Mouse (Mus musculus): ENCODE results near the gene Arhgap27. TPM values are rescaled to one million over a fixed set of nuclear protein-coding genes. Genes with fewer than 3 reads are reported as not detected.

Gene Arhgap27
- polyA plus RNA-seq, 1 experiment from 2014 or later: 6.3 TPM

DNA sequence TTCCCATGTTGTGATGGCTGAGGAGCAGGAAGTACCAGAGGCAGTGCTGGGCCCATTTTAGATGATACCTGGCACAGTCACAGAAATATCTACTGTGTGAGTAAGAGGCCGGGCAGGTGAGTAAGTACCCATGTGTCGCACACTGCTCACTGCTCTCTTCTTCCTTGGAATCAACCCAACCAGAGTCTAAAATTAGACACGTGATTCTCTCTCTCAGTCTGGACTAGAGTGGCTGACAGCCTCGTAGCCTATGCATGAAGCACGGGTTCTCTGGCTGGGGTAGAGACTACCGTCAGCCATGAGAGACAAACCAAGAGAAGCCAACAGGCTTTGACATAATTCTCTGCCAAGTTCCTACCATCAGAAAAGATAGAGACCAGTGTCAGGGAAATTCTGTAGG is 14.8 kb upstream of the Arhgap27 start:
- peaks cover 56% of the 10 kb centered on the region for H3K36me3 ChIP-seq

DNA sequence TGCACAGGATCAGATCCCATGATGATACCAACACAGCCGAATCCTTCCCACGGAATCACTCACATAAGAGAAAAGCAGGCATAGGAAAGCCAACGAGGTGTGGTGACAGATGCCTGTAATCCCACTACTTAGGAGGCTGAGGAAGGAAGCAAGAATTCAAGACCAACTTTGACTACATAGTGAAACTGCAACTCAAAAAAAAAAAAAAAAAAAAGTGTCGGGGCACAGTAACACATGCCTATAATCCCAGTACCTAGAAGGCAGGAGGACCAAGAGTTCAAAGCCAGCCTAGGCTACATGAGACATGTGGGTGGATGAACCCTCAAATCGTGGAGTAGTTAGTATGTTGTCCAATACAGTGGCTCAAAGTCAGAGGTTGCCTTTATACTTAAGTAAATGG is 12.3 kb upstream of the Arhgap27 start:
- Histone ChIP-seq H3K4me2 (no peak overlapping the region), H3K36me3 (peaks cover 62% of the 10 kb centered on the region), H3K9me3 (replicated peaks) (no peaks in the 10 kb centered on the region), H3K27me3 (replicated peaks) (no peaks in the 10 kb centered on the region), H3K4me1 (peaks cover 4% of the 10 kb centered on the region; the same call in 1 of the 2 replicates), H3K27ac (replicated peaks) (no peak overlapping the region), H3K9ac (replicated peaks) (no peak overlapping the region), H3K4me3 (replicated peaks) (no peak overlapping the region)
- no peak for ATAC-seq (ENCODE audit: low FRiP score)
- 92% methylated on average over 5 of the region's 5 CpGs for WGBS

More for the DNA sequence above, 14.8 kb upstream of the Arhgap27 start:
- Histone ChIP-seq H3K9ac (replicated peaks) (no peak overlapping the region), H3K9me3 (replicated peaks) (no peaks in the 10 kb centered on the region), H3K4me1 (no peaks in the 10 kb centered on the region), H3K4me3 (replicated peaks) (no peak overlapping the region), H3K4me2 (no peak overlapping the region), H3K27ac (replicated peaks) (no peak overlapping the region), H3K27me3 (replicated peaks) (no peaks in the 10 kb centered on the region)
- 93% methylated on average over 6 of the region's 6 CpGs for WGBS
- ATAC-seq (ENCODE audit: low FRiP score): no peak

DNA sequence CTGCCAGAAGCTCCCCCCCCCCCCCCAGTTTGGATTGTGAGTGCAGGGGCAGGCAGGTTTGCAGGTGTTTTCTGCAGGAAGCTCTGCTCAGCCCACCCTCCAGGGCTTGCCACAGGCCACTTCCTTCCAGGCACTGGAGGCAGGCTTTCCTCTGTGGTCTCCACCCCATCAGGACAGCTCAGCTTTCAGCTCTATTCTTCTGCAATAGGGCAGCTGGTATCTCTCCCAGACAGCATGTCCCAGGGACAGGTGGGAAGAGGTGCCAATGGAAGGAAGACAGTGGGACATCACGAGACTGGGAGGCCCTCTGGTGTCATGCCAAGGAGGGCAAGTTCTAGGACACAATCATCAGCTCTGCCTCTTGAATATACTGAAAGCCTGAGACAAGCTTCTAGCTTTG is 11.8 kb upstream of the Arhgap27 start:
- peaks cover 68% of the 10 kb centered on the region for H3K36me3 ChIP-seq
- H3K4me3 ChIP-seq (replicated peaks): no peak overlapping the region
- H3K27me3 ChIP-seq (replicated peaks): no peaks in the 10 kb centered on the region
- ATAC-seq (ENCODE audit: low FRiP score): no peak
- no peak overlapping the region for H3K27ac ChIP-seq (replicated peaks)
- no peaks in the 10 kb centered on the region for H3K9me3 ChIP-seq (replicated peaks)
- 90% methylated on average over 1 of the region's 1 CpGs for WGBS
- H3K9ac ChIP-seq (replicated peaks): no peak overlapping the region
- H3K4me2 ChIP-seq: no peak overlapping the region
- H3K4me1 ChIP-seq: peaks cover 4% of the 10 kb centered on the region; the same call in 1 of the 2 replicates

DNA sequence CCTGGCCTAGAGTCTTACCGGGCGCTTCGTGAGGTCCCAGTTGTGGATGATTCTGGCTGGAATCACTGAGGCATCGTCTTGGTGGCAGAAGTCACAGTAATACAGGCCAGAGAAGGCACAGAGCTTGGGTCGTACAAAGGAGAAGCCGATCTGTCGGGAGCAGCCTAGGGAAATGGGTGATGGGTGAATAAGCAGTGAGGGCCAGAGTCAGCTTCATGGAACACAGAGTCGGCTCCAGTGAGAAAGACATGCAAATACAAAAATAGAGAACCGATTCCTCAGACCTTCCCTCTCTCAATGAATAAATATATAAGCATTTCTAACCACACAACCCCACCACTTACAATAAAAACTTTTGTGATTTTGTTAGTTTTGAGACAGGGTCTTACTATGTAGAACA is 10.4 kb upstream of the Arhgap27 start:
- Histone ChIP-seq H3K27ac (replicated peaks) (no peak overlapping the region), H3K9ac (replicated peaks) (no peak overlapping the region), H3K4me1 (peaks cover 4% of the 10 kb centered on the region; the same call in 1 of the 2 replicates), H3K36me3 (peaks cover 65% of the 10 kb centered on the region), H3K9me3 (replicated peaks) (no peaks in the 10 kb centered on the region), H3K4me3 (replicated peaks) (no peak overlapping the region), H3K4me2 (no peak overlapping the region), H3K27me3 (replicated peaks) (no peaks in the 10 kb centered on the region)
- 96% methylated on average over 9 of the region's 9 CpGs for WGBS
- no peak for ATAC-seq (ENCODE audit: low FRiP score)

DNA sequence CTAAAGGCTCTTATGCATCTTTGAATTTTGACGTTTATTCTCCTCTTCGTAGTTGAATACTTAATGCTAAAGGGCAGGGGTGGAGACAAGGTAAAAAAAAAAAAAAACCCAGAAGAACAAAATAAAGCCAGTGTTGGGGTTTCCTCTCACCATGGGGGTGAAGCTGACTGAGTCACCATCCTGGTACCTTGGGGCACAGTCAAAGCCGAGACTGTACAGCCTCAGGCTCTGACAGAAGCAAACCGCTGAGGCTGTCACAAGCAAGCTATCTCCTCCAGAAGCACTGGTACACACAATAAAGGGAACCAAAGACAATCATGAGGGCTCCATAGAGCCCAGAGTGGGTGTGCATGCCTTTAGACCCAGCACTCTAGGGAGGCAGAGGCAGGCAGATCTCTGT is 9.1 kb upstream of the Arhgap27 start:
- H3K4me1 ChIP-seq: peaks cover 4% of the 10 kb centered on the region; the same call in 1 of the 2 replicates
- no peaks in the 10 kb centered on the region for H3K27me3 ChIP-seq (replicated peaks)
- ATAC-seq (ENCODE audit: low FRiP score): no peak
- no peaks in the 10 kb centered on the region for H3K9me3 ChIP-seq (replicated peaks)
- no peak overlapping the region for H3K4me3 ChIP-seq (replicated peaks)
- no peak overlapping the region for H3K9ac ChIP-seq (replicated peaks)
- WGBS: 87% methylated on average over 4 of the region's 4 CpGs
- H3K4me2 ChIP-seq: no peak overlapping the region
- H3K36me3 ChIP-seq: peaks cover 53% of the 10 kb centered on the region
- H3K27ac ChIP-seq (replicated peaks): no peak overlapping the region

DNA sequence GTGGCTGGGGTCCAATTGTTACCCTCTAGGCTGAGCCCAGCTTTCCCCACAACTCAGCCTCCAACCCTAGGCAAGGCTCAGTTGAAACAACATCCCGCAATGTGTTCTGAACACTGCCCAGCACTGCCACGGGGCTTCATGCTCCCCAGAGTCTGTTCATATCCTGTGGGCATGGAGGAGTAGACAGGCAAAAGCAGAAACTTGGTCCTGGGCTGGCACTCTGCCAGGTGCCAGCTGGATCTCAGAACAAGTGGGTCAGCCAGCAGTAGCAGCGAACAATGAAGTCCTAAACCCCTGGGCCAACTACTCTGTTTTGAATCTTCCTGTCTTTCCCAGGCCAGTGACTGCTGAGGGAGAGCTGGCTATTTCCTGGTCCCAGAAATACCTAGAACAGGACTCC is 8.6 kb upstream of the Arhgap27 start:
- WGBS: 44% methylated on average over 3 of the region's 3 CpGs
- no peak overlapping the region for H3K4me3 ChIP-seq (replicated peaks)

DNA sequence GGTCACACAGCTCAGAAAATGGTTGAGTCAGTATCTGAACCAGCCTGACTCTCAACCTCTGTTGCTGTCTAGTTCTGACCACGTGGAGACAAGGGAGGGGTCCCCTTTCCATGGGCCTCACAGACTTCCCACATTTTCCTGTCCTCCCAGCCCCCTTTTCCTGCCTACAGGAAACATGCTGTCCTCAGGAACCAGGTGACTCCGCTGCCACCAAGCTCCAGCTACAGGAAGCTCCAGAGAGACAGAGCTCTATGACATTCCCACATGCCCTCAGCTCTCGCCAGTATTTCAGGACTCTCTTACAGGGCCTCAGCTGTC is 7.7 kb upstream of the Arhgap27 start:
- no peak overlapping the region for H3K9ac ChIP-seq (replicated peaks)
- no peaks in the 10 kb centered on the region for H3K9me3 ChIP-seq (replicated peaks)
- ATAC-seq (ENCODE audit: low FRiP score): no peak
- 75% methylated on average over 3 of the region's 3 CpGs for WGBS
- peaks cover 53% of the 10 kb centered on the region for H3K36me3 ChIP-seq
- H3K27me3 ChIP-seq (replicated peaks): peaks cover under 1% of the 10 kb centered on the region; the same call in 1 of the 2 replicates
- H3K4me2 ChIP-seq: no peak overlapping the region
- H3K4me1 ChIP-seq: peaks cover 4% of the 10 kb centered on the region; the same call in 1 of the 2 replicates
- H3K4me3 ChIP-seq (replicated peaks): no peak overlapping the region
- no peak overlapping the region for H3K27ac ChIP-seq (replicated peaks)

More for the DNA sequence above, 8.6 kb upstream of the Arhgap27 start:
- H3K4me2 ChIP-seq: no peak overlapping the region
- no peak for ATAC-seq (ENCODE audit: low FRiP score)
- H3K27me3 ChIP-seq (replicated peaks): no peaks in the 10 kb centered on the region
- peak overlapping the region; percentile 45; the same call in 1 of the 2 replicates for H3K27ac ChIP-seq (replicated peaks)
- H3K9ac ChIP-seq (replicated peaks): no peak overlapping the region
- peaks cover 4% of the 10 kb centered on the region; the same call in 1 of the 2 replicates for H3K4me1 ChIP-seq
- no peaks in the 10 kb centered on the region for H3K9me3 ChIP-seq (replicated peaks)
- peaks cover 55% of the 10 kb centered on the region for H3K36me3 ChIP-seq

DNA sequence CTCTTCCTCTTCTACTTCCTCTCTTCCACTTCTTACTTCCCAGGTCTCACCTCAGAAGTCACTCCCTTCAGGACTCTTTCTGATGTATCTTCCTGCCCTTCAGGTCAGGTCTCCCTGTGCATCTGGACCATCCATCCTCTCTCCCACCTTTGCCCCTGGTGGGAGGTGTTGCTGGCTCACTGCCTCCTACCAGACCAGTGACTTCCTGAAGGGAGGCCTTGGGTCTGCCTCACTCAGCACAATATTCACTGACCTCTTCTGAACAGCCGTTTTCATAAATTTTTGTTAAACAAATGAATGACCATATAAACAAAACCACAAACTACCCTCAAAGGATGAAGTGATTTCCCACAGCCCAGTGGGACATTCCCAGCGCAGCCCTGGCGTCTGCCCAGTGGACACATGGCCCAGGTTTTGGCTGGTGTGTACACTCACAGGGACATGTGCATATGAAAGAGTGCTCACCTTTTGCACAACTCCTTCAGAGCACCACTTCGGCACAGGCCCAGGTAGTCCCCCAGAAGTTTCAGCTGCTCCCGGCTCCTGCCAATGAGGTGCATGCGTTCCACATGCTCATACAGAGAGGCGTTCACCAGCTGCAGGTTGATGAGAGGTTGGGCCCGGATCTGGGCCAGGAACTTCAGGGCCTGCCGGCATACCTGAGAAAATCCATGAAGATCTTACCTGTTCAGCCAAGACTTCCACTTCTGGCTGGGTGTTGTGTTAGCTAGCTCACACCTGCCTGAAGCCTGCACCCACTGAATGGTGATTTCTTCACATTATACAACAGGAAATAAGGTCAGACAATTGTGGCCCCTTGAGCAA is 7.1 kb upstream of the Arhgap27 start:
- Histone ChIP-seq H3K4me2 (no peak overlapping the region), H3K27ac (replicated peaks) (no peak overlapping the region), H3K4me3 (replicated peaks) (no peak overlapping the region), H3K9ac (replicated peaks) (no peak overlapping the region), H3K27me3 (replicated peaks) (peaks cover 6% of the 10 kb centered on the region), H3K4me1 (peaks cover 5% of the 10 kb centered on the region; the same call in 1 of the 2 replicates), H3K9me3 (replicated peaks) (no peaks in the 10 kb centered on the region), H3K36me3 (peaks cover 47% of the 10 kb centered on the region)
- 95% methylated on average over 9 of the region's 9 CpGs for WGBS
- ATAC-seq (ENCODE audit: low FRiP score): no peak

DNA sequence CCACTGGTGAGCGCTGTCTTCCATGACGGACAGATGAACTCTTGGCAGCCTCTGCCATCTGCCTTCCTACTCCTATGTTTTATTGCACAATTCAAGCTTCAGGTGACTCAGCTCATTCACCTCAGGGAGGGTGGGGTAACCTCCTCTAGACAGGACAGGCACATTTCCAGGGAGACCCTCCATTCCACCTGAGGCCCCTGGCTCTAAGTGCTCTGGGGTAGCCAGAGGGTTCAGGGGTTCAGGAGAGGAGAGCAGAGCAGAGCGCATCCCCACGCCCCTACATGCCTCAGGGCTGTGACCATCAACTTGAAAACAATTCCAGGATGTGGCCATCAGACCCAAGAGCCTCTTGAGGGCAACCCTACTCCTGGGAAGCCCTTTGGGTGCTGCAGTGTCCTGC is 2.0 kb upstream of the Arhgap27 start:
- Histone ChIP-seq H3K4me2 (no peak overlapping the region), H3K9ac (replicated peaks) (no peak overlapping the region), H3K27ac (replicated peaks) (no peak overlapping the region), H3K4me1 (peaks cover 33% of the 10 kb centered on the region), H3K9me3 (replicated peaks) (no peaks in the 10 kb centered on the region), H3K36me3 (peaks cover 22% of the 10 kb centered on the region), H3K27me3 (replicated peaks) (peaks cover 57% of the 10 kb centered on the region), H3K4me3 (replicated peaks) (no peak overlapping the region)
- WGBS: 97% methylated on average over 4 of the region's 4 CpGs
- no peak for ATAC-seq (ENCODE audit: low FRiP score)

DNA sequence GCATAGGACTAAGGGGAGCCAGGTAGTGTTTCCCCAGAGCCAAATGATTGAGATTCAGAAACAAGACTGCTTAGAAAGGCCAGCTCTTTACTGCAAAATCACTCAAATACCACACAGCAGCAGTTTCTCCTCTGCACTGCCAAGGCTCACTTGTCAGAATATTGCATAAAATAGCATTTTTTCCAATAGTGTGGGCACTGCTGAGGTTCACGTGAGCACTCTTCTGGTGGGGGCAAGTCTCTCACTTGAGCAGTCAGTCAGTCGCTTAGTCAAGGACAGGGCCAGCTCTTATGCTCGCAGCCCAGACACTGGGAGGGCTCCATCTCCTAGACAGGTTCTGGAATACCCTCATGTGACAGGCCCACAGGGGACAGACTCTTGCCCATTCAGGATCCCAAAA is 1.5 kb upstream of the Arhgap27 start:
- peaks cover 62% of the 10 kb centered on the region for H3K27me3 ChIP-seq (replicated peaks)
- 82% methylated on average over 3 of the region's 3 CpGs for WGBS

DNA sequence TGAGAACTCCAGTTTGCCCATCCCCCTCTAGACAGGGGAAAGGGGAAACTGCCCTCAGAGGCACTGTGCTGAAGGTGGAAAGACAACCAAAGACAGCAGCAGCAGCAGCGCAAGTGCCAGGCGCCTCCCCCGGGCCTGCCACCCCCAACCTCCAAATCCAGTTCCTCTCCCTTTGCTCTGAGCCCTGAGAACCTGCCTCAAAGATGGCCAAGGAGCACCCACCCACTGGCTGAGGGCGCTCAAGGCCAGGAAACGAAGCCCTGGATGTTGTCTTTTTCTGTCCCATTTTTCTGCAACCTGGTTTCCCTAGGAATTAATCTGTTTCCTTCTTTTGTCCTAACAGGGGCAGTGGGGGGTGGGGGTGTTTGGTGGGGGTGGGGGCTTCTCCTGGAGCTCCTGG is 843 bp upstream of the Arhgap27 start:
- no peak overlapping the region for H3K4me3 ChIP-seq (replicated peaks)
- no peak overlapping the region for H3K4me2 ChIP-seq
- peaks cover 44% of the 10 kb centered on the region for H3K4me1 ChIP-seq
- 53% methylated on average over 5 of the region's 5 CpGs for whole genome bisulfite sequencing
- no peak overlapping the region for H3K9ac ChIP-seq (replicated peaks)
- peaks cover 14% of the 10 kb centered on the region for H3K36me3 ChIP-seq
- peaks cover 68% of the 10 kb centered on the region for H3K27me3 ChIP-seq (replicated peaks)
- ATAC-seq (ENCODE audit: low FRiP score): no peak
- no peak overlapping the region for H3K27ac ChIP-seq (replicated peaks)
- H3K9me3 ChIP-seq (replicated peaks): no peaks in the 10 kb centered on the region

More for the DNA sequence above, 1.5 kb upstream of the Arhgap27 start:
- Histone ChIP-seq H3K4me1 (peaks cover 38% of the 10 kb centered on the region), H3K27ac (replicated peaks) (no peak overlapping the region), H3K9ac (replicated peaks) (no peak overlapping the region), H3K36me3 (peaks cover 17% of the 10 kb centered on the region), H3K9me3 (replicated peaks) (no peaks in the 10 kb centered on the region), H3K4me2 (no peak overlapping the region), H3K4me3 (replicated peaks) (no peak overlapping the region)
- ATAC-seq (ENCODE audit: low FRiP score): no peak

DNA sequence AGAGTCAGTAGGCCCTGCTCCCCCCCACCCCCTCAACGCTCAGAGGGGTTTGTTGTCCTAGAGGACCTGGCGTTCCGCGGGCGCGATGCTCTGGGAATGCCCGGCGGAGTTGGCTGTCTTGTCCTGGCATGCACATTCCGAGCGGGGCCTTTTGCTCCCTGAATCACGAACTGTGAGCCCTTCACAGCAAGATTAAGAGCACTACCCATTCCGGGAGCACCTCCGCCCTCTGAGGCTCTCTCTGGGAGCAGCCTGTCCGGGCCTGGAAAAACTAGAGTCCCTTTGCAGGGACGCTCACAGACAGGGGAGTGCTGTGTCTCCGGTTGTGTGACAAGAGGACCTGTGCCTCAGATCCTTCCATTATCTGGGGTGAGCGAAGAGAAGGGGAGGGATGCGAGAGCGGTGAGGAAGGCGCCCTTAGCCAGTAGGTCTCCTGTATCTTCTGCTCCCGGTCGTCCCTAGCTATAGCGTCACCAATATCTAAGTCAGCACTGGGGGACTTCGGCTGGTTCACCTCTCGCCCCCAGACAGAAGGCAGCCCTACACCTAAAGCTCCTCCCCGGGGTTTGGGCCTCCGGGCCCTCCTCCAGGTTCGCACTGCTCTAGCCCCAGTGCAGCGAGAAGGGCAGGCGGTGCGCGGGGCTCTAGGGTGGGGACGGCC is 841 bp downstream of the Arhgap27 start:
- Histone ChIP-seq H3K27me3 (replicated peaks) (peaks cover 84% of the 10 kb centered on the region), H3K9ac (replicated peaks) (peak overlapping the region; percentile 28; the same call in 1 of the 2 replicates), H3K4me1 (peaks cover 52% of the 10 kb centered on the region), H3K9me3 (replicated peaks) (no peaks in the 10 kb centered on the region), H3K4me3 (replicated peaks) (peak overlapping the region; percentile 38), H3K4me2 (peak overlapping the region; percentile 64), H3K27ac (replicated peaks) (no peak overlapping the region; the same call in 1 of the 2 replicates), H3K36me3 (peaks cover 11% of the 10 kb centered on the region)
- under 1% methylated on average over 33 of the region's 33 CpGs for WGBS
- ATAC-seq (ENCODE audit: low FRiP score): peak; percentile 4; the same call in 1 of the 2 replicates
